Mouse (Mus musculus) G1E (cell line): ENCODE measurements around the gene Dll4.

Experiments used
- CTCF ChIP-seq: IDR thresholded peaks from 2 replicates; pipeline ENCODE4 v1.5.1; 2012; ENCODE audit warnings: low read depth, low read length, inconsistent platforms, mixed read lengths
- GATA1 ChIP-seq: IDR thresholded peaks from 2 replicates; pipeline ENCODE4 v1.6.1; 2012; ENCODE audit warnings: borderline replicate concordance, low read length, inconsistent platforms, mixed read lengths
- TAL1 ChIP-seq: conservative IDR thresholded peaks from 2 replicates; pipeline ENCODE4 v1.6.1; 2012; ENCODE audit warnings: low read depth, low read length, inconsistent platforms, mixed read lengths

DNA sequence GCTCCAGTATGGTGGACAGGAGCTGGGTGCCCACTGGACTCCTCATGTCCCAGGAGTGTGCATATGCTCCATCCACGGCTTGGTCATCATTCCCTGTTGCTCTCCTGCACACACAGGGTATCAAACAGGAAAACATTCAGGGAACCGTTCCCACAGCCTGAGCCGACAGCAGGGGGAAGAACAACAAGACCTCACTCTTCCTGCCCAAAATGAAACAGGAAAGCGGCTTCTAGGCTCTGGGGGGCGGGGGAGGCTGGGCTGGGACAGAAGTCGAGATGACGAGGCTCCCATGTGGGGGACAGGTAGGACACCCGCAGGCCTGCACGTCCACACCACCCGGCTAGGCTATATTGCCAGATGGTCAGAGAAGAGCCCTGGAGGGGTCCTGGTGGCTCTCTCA is 10.9 kb downstream of the Dll4 start:
- TF ChIP-seq CTCF (no peak), TAL1 (no peak), GATA1 (no peak)
